Mouse (Mus musculus) neural tube, embryonic 13.5 days (tissue): ENCODE measurements around the gene Rbm19. TPM values are rescaled to one million over a fixed set of nuclear protein-coding genes. Genes with fewer than 3 reads are reported as not detected.

ENCODE experiments used
- ATAC-seq: fragments of 200-750 bp; cut with Nextera tagmentation; 2 replicates; pipeline ENCODE4 v1.8.0; 2017; ENCODE audit warnings: low read depth, mild to moderate bottlenecking, moderate TSS enrichment, moderate library complexity
- H3K27ac ChIP-seq: fragments of 300-500 bp; sonication (generic); replicated peaks from 2 replicates; pipeline ENCODE4 v1.5.1; 2015; ENCODE audit warnings: moderate library complexity, mild to moderate bottlenecking, inconsistent platforms
- H3K27me3 ChIP-seq: fragments of 300-500 bp; sonication (generic); 2 replicates; pipeline ENCODE4 v1.6.1; 2015; ENCODE audit warnings: mild to moderate bottlenecking, inconsistent platforms
- H3K36me3 ChIP-seq: fragments of 300-500 bp; sonication (generic); 2 replicates; pipeline ENCODE4 v1.6.1; 2015; ENCODE audit warnings: mild to moderate bottlenecking, inconsistent platforms
- H3K4me1 ChIP-seq: fragments of 300-500 bp; sonication (generic); replicated peaks from 2 replicates; pipeline ENCODE4 v1.6.1; 2015; ENCODE audit warnings: inconsistent platforms
- H3K4me2 ChIP-seq: fragments of 300-500 bp; sonication (generic); 2 replicates; pipeline ENCODE4 v1.6.1; 2015; ENCODE audit warnings: inconsistent platforms, mild to moderate bottlenecking, moderate library complexity
- H3K4me3 ChIP-seq: fragments of 300-500 bp; sonication (generic); 2 replicates; pipeline ENCODE4 v1.5.1; 2015; ENCODE audit warnings: mild to moderate bottlenecking, inconsistent platforms
- H3K9ac ChIP-seq: fragments of 300-500 bp; sonication (generic); 2 replicates; pipeline ENCODE4 v1.6.1; 2015; ENCODE audit warnings: moderate library complexity, mild to moderate bottlenecking, inconsistent platforms
- H3K9me3 ChIP-seq: fragments of 300-500 bp; sonication (generic); 2 replicates; pipeline ENCODE4 v1.6.1; 2016; ENCODE audit warnings: inconsistent platforms
- WGBS: fragments of 180-500 bp; shearing (Covaris S2); methylation state at CpG from one replicate; pipeline ENCODE4 v1.1.7; 2015; 5-methylcytosine and 5-hydroxymethylcytosine counted together
- polyA plus RNA-seq: library from polyadenylated mRNA; unstranded; fragments of >200 nt; fragmentation: Nextera tagmentation; extraction: Ambion mirVana; gene quantifications from 2 replicates; pipeline ENCODE4 v1.2.1, GENCODE M21; 2015

The Rbm19 gene
- polyA plus RNA-seq, 1 experiment from 2014 or later: 17.5 TPM

DNA sequence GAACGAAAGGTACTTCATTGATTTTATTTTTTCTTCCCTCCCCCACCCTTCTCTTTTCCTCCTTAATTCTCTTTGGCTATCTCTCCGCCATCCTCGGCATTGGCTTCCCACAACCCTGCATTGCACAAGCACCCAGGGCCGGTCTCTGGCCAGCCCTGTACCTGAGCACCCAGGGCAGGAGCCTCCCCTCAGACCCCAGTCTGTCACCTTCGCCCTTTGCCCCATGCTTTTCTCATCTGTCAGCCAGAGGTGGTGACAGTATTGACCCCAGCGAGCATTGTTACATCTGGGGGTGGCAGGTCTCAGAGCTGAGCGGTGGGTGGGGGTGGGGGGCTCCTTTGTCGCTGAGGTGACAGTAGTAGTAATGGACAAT lies 56.5 kb downstream of the Rbm19 start:
- no peak overlapping the region for H3K4me3 ChIP-seq
- no peaks in the 10 kb centered on the region for H3K9me3 ChIP-seq
- 0 out of 2 replicates have a peak overlapping the region, but pooled peaks have one; percentile 45 for H3K9ac ChIP-seq
- 76% methylated on average over 8 of the region's 8 CpGs for WGBS
- peaks cover 48% of the 10 kb centered on the region for H3K4me1 ChIP-seq
- H3K27ac ChIP-seq: peak overlapping the region; percentile 54; the same call in 1 of the 2 replicates
- no peak overlapping the region for H3K4me2 ChIP-seq
- peaks cover 6% of the 10 kb centered on the region; the same call in 1 of the 2 replicates for H3K36me3 ChIP-seq
- H3K27me3 ChIP-seq: no peaks in the 10 kb centered on the region
- no peak for ATAC-seq

DNA sequence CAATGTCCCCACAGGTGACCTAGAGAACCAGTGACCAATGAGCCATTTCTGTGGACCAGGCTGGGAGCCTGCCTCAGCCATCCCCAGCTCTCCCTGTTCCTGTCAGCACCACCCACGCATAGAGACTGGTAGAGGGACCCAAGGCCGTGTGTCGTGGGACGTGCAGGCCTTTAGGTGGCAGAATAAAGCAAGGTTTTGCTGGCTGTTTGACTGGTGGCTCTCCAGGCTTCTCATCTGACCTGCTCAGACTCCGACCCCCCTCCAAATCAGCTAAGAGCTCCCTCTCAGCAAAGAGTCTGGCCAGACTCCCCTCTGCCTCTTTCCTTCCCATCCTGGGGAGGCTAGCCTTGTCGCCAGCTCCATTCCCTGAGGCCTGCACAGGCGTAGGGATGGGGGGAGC lies 58.1 kb downstream of the Rbm19 start:
- H3K9ac ChIP-seq: peak overlapping the region; percentile 42; the same call in 1 of the 2 replicates
- 63% methylated on average over 7 of the region's 7 CpGs for WGBS

DNA sequence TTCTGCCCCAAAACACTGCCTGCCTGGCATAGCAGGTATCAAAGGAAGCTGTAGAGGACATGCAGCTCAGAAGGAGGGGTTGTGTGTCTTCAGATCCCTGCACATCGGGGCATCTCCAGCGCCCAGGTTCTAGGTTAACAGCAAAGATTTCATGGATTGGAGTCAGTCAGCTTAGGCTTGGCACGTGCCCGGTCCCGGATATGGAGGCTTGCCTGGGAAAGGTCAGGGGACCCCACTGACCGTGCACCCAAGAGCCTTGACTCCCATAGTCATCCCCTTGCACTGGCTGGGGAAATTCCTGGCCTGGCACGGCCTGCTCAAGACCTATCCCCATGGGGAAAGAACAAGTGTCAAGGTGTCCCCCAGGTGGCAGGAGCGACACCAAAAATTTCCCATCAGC lies 59.0 kb downstream of the Rbm19 start:
- Histone ChIP-seq H3K4me2 (no peak overlapping the region), H3K36me3 (peaks cover 6% of the 10 kb centered on the region; the same call in 1 of the 2 replicates), H3K9me3 (no peaks in the 10 kb centered on the region), H3K9ac (peak overlapping the region; percentile 42; the same call in 1 of the 2 replicates), H3K4me3 (no peak overlapping the region), H3K27me3 (no peaks in the 10 kb centered on the region), H3K27ac (peak overlapping the region; percentile 83), H3K4me1 (peaks cover 69% of the 10 kb centered on the region)
- 87% methylated on average over 8 of the region's 8 CpGs for WGBS
- ATAC-seq: no peak

More for the DNA sequence above, 58.1 kb downstream of the Rbm19 start:
- peak; percentile 55; the same call in 1 of the 2 replicates for ATAC-seq
- Histone ChIP-seq H3K27me3 (no peaks in the 10 kb centered on the region), H3K4me2 (no peak overlapping the region), H3K36me3 (peaks cover 6% of the 10 kb centered on the region; the same call in 1 of the 2 replicates), H3K4me3 (no peak overlapping the region), H3K27ac (peak overlapping the region; percentile 83), H3K4me1 (peaks cover 62% of the 10 kb centered on the region), H3K9me3 (no peaks in the 10 kb centered on the region)

DNA sequence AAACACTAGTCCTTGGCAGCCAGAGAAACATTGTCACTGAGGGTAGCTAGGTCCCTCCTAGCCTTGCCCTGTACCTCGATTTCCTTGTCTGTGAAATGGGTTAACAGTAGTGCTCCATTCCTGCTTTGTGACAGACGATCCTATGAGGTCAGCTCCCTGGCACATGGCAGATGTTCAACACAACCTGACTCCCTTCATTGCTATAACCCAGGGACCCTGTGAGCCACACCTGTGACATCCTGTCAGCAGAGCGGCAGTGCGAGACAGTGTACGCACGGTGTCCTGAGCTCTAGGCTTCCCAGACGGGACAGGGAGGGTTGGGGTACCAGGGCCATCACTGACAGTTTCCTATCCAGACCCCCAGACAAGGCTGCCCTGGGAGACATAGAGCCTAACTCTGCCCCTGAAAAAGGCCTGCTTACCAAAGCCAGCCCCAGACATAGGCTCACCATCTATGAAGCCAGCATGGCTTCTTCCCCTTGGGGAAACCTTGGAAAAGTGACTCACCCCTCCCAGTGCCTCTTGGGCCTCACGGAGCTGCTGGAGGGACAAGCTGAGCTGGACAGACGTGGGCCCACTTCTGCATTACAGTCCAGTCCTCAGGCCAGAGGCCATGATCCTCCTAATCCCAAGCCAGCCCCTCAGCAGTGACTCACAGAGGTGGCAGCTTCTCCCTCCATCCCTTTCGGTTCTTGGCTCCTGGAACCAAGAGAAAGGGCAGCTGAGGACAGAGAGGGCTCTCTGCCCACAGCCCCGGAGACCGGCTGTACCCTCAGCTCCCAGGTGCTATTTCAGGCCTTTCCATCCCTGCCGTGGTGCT lies 60.2 kb downstream of the Rbm19 start:
- peaks cover 6% of the 10 kb centered on the region; the same call in 1 of the 2 replicates for H3K36me3 ChIP-seq
- no peaks in the 10 kb centered on the region for H3K27me3 ChIP-seq
- H3K27ac ChIP-seq: no peak overlapping the region
- no peak overlapping the region for H3K4me3 ChIP-seq
- no peak for ATAC-seq
- WGBS: 89% methylated on average over 13 of the region's 13 CpGs
- H3K4me2 ChIP-seq: no peak overlapping the region
- H3K9me3 ChIP-seq: no peaks in the 10 kb centered on the region
- peaks cover 67% of the 10 kb centered on the region for H3K4me1 ChIP-seq
- no peak overlapping the region for H3K9ac ChIP-seq

DNA sequence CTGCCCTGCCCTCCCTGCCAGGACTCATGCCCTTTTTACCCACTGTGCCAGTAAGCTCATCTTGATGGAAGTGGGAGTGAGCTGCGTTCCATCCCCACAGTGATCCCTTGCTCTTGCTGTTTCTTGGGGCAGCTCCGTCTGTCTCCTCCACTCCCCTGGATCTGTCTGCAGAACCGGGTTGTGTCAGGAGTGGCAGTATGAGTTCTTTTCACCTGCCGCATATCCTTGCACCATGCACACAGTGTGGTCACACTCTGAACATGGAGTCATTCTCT lies 60.7 kb downstream of the Rbm19 start:
- no peak overlapping the region for H3K27ac ChIP-seq
- peaks cover 6% of the 10 kb centered on the region; the same call in 1 of the 2 replicates for H3K36me3 ChIP-seq
- 93% methylated on average over 4 of the region's 4 CpGs for WGBS
- no peak for ATAC-seq
- H3K4me3 ChIP-seq: no peak overlapping the region
- H3K9me3 ChIP-seq: no peaks in the 10 kb centered on the region
- H3K4me1 ChIP-seq: peaks cover 61% of the 10 kb centered on the region
- H3K4me2 ChIP-seq: no peak overlapping the region
- H3K9ac ChIP-seq: no peak overlapping the region
- H3K27me3 ChIP-seq: no peaks in the 10 kb centered on the region

DNA sequence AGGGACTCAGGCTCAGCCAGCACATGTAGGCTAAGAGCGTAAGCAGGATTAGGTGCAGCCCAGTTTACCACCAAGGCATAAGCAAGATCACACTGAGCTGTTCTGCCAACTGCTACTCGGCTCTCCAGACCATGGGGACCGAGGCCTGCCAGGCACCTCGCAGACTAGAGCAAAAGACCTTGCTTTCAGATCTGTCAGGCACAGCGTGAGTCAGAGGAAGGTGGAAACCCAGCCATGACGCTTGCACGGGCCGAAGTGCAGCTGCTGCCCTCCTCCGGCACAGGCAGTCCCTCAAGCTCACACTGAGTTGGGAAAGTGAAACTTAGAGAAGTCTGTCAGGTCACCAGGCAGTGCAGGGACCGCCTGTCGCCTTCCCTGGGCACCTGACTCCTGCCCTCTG lies 63.8 kb downstream of the Rbm19 start:
- no peak for ATAC-seq
- Histone ChIP-seq H3K36me3 (peaks cover 6% of the 10 kb centered on the region; the same call in 1 of the 2 replicates), H3K4me3 (no peak overlapping the region), H3K27me3 (no peaks in the 10 kb centered on the region), H3K9ac (no peak overlapping the region), H3K9me3 (no peaks in the 10 kb centered on the region), H3K4me2 (no peak overlapping the region), H3K27ac (0 out of 2 replicates have a peak overlapping the region, but pooled peaks have one; percentile 20), H3K4me1 (peaks cover 53% of the 10 kb centered on the region)
- WGBS: 95% methylated on average over 11 of the region's 11 CpGs

DNA sequence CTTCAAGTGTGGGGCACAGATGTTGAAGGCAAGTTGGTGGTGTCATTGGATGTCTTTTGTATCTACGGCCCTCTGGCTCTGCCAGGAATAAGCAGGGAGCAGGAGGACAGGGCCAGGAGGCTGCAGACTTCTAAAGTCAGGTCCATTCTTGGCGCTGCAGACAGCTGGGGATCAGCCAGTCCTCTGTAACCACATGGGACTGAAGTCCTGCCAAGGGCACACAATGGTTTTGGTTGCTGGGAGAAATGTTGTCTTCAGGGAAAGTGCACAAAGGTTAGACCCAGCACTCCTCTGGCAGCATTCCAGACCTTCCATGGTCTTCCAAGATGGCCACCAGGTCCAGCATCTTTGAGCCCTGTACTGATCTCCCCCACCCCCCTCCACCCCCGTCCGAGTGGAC lies 65.1 kb downstream of the Rbm19 start:
- Histone ChIP-seq H3K4me2 (no peak overlapping the region), H3K9me3 (no peaks in the 10 kb centered on the region), H3K4me1 (peaks cover 45% of the 10 kb centered on the region), H3K36me3 (peaks cover 1% of the 10 kb centered on the region; the same call in 1 of the 2 replicates), H3K27ac (no peak overlapping the region), H3K4me3 (no peak overlapping the region), H3K9ac (no peak overlapping the region), H3K27me3 (no peaks in the 10 kb centered on the region)
- 93% methylated on average over 4 of the region's 4 CpGs for WGBS
- no peak for ATAC-seq

DNA sequence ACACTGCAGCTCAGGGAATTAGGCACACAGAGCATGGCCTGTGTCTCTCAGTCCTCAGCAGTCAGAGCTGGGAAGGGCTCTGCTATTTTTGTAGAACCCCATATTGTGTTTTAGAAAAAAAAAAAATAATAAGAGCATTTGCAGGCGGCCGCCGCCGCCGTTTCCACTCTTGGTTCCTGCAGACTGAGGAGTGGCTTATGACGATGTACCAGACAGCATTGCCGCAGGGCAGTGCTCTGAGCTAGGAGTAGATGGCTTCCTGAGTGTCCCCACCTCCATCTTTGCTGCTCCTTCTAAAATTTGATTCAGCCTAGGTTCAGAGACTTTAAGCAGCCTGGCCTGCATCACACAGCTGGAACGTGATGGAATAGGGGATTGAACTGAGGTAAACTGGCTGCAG lies 67.1 kb downstream of the Rbm19 start:
- no peaks in the 10 kb centered on the region for H3K9me3 ChIP-seq
- 73% methylated on average over 8 of the region's 8 CpGs for WGBS
- no peaks in the 10 kb centered on the region for H3K27me3 ChIP-seq
- peak overlapping the region; percentile 67 for H3K27ac ChIP-seq
- no peak overlapping the region for H3K9ac ChIP-seq
- no peak overlapping the region for H3K4me3 ChIP-seq
- no peak for ATAC-seq
- H3K4me1 ChIP-seq: peaks cover 39% of the 10 kb centered on the region
- H3K36me3 ChIP-seq: no peaks in the 10 kb centered on the region
- no peak overlapping the region for H3K4me2 ChIP-seq

DNA sequence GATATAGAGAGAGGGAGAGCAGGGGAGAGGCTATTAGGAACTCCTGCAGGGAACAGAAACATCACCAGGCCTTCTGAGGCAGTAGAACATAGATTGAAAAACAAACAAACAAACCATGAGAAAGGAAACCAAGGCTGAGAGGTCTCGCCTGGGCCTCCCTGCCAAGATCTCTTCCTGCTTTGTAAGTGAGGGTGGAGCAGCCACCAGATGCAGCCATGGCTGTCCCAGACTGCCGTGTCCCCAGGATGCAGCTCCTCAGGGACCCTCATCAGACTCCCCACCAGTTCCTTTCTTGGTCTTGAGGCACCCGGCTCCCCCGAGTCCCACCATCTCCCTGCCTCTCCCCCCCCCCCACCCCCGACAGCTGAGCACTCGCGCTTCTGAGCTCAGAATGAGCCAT lies 67.5 kb downstream of the Rbm19 start:
- H3K4me3 ChIP-seq: no peak overlapping the region
- H3K36me3 ChIP-seq: no peaks in the 10 kb centered on the region
- H3K27ac ChIP-seq: peak overlapping the region; percentile 67
- H3K9me3 ChIP-seq: no peaks in the 10 kb centered on the region
- H3K9ac ChIP-seq: no peak overlapping the region
- ATAC-seq: no peak
- H3K4me2 ChIP-seq: no peak overlapping the region
- H3K4me1 ChIP-seq: peaks cover 36% of the 10 kb centered on the region
- no peaks in the 10 kb centered on the region for H3K27me3 ChIP-seq
- 42% methylated on average over 7 of the region's 7 CpGs for WGBS

DNA sequence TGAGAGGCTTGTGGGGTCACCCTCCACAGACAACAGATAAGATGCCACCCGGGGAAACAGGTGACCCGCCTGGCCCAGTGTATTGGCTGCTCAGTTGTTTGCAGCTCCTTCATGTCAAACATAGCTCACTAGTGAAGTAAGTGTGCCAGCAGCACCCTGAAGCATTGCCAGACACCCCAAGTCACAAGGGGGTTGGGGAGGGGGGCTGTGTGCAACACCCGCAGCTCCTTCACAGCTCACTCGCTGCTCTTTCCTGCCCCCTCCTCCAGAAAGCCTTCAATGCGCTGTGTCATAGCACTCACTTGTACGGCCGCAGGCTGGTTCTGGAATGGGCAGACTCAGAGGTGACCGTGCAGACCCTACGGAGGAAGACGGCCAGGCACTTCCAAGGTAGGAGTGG lies 69.7 kb downstream of the Rbm19 start:
- Histone ChIP-seq H3K9me3 (no peaks in the 10 kb centered on the region), H3K4me1 (peaks cover 23% of the 10 kb centered on the region), H3K4me3 (no peak overlapping the region), H3K27ac (no peak overlapping the region), H3K9ac (no peak overlapping the region), H3K27me3 (no peaks in the 10 kb centered on the region), H3K36me3 (no peaks in the 10 kb centered on the region), H3K4me2 (no peak overlapping the region)
- 92% methylated on average over 10 of the region's 10 CpGs for WGBS
- no peak for ATAC-seq

DNA sequence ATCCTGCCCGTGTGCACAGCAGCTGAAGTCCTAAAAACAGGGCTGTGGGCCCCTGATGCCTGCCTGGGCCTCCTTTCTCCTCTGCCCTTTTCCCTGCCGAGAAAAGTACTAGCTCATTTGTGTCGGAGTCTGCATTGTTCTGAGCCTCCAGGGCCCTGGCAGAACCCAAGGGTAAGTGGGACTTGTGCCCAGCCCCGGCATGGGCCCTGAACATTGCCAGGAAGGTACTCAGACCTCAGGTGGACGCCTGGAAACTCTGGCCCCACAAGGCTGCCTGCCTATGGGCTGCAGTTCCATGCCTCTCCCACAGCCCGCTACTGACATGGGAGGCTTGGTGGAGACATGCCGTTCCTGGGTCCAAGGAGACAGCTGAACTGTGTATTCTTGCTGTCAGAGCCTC lies 72.3 kb downstream of the Rbm19 start:
- Histone ChIP-seq H3K4me3 (no peak overlapping the region), H3K4me1 (peaks cover 40% of the 10 kb centered on the region), H3K36me3 (no peaks in the 10 kb centered on the region), H3K9me3 (no peaks in the 10 kb centered on the region), H3K27me3 (no peaks in the 10 kb centered on the region), H3K27ac (no peak overlapping the region), H3K4me2 (no peak overlapping the region), H3K9ac (no peak overlapping the region)
- 71% methylated on average over 7 of the region's 7 CpGs for WGBS
- ATAC-seq: no peak

DNA sequence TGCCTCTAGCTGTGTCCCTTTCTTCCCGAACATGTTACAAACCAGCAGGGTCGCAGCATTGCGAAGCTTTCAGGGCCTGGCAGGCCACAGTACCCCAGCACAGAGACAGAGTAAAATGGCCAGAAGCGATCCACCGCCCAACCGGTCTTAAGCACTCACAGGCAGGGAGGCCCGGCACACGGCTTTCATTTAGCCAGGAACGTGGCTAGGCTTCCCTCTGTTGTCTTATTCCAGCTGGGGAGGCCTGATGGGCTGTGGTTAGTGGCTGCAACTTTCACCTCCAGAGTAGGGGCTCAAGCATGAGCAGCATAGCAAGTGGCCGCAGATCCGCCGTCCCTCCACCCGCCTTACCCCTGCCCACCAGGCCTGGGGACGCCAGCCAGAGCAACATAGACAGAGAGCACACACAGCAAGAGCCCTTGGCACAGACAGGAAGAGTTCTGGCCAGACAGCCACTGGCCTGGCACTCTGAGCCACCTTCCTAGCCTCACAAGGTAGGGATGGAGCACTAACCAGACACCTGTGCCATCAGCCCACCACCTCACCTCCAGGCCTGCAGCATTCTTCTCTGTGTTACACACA lies 73.8 kb downstream of the Rbm19 start:
- no peak overlapping the region for H3K4me3 ChIP-seq
- WGBS: 79% methylated on average over 14 of the region's 14 CpGs
- H3K27ac ChIP-seq: no peak overlapping the region
- no peaks in the 10 kb centered on the region for H3K27me3 ChIP-seq
- H3K9ac ChIP-seq: no peak overlapping the region
- peaks cover 45% of the 10 kb centered on the region for H3K4me1 ChIP-seq
- no peak for ATAC-seq
- no peaks in the 10 kb centered on the region for H3K36me3 ChIP-seq
- no peaks in the 10 kb centered on the region for H3K9me3 ChIP-seq
- H3K4me2 ChIP-seq: no peak overlapping the region
